In the genomic region with DNA sequence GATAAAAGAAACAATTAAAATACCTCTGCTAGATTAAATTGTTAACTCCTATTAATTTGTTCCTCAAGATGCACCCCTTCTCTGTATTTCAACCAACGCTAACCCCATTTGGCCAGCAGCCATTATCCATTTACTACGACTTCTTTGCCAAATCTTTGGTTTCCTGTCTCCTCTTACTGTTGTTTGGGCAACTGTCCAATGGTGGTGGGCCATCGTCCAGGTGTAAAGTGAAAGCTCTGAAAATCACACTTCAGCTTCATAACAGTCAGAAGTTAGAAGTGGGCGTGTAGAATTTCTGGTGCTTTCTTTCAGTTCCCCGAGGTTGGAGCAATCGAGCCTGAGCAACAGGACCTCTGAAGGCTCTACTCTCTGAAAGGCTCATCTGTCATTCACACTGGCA, we compare ENCODE assay signal across 11 mouse cellular contexts.
DNase-seq lines count a peak whose midpoint lies in the region; ATAC-seq and TF ChIP-seq lines count a peak whose summit lies in the region.
"Had no signal": no experiment of that assay in that cellular context is flagged by ENCODE, and none has a peak within 500 bp of the region (broad histone marks: within the 10 kb centered on the region; RNA-seq: fewer than 3 reads in every experiment).

No protein-coding gene starts in this region.

- no peak overlapping the region for H3K4me2 ChIP-seq in hindbrain, postnatal 0 days (ENCODE audit: low read depth, low read length)
- no peak overlapping the region for H3K4me2 ChIP-seq in lung, postnatal 0 days (replicated peaks; ENCODE audit: low read depth, low read length)

- 42% methylated on average over 6 of the region's 6 CpGs for WGBS in hindbrain, postnatal 0 days
- WGBS in hindbrain, embryonic 10.5 days: 87% methylated on average over 6 of the region's 6 CpGs
- 29% methylated on average over 6 of the region's 6 CpGs for WGBS in lung, postnatal 0 days

- no peak overlapping the region for H3K9ac ChIP-seq in hindbrain, postnatal 0 days (replicated peaks; ENCODE audit: low read length)
- H3K9ac ChIP-seq in lung, postnatal 0 days (replicated peaks; ENCODE audit: low read depth): no peak overlapping the region

- no peak overlapping the region for H3K4me3 ChIP-seq in hindbrain, postnatal 0 days (ENCODE audit: low read length)
- H3K4me3 ChIP-seq in hindbrain, embryonic 10.5 days: no peak overlapping the region
- no peak overlapping the region for H3K4me3 ChIP-seq in lung, postnatal 0 days (ENCODE audit: low read depth, low read length)

- ATAC-seq in hindbrain, postnatal 0 days: no peak
- no peak for ATAC-seq in lung, postnatal 0 days
- ATAC-seq: intestine, embryonic 16.5 days had no signal

- H3K27me3 ChIP-seq in hindbrain, postnatal 0 days (ENCODE audit: insufficient read depth, low read length): no peaks in the 10 kb centered on the region
- no peaks in the 10 kb centered on the region for H3K27me3 ChIP-seq in hindbrain, embryonic 10.5 days (ENCODE audit: insufficient read depth, poor library complexity, severe bottlenecking)
- H3K27me3 ChIP-seq in lung, postnatal 0 days (replicated peaks; ENCODE audit: insufficient read depth, low read length): no peaks in the 10 kb centered on the region

- H3K4me1 ChIP-seq in hindbrain, postnatal 0 days (ENCODE audit: insufficient read depth, low read length): no peaks in the 10 kb centered on the region
- H3K4me1 ChIP-seq in hindbrain, embryonic 10.5 days (replicated peaks): no peaks in the 10 kb centered on the region
- H3K4me1 ChIP-seq in lung, postnatal 0 days (ENCODE audit: insufficient read depth, low read depth, low read length): peaks cover 3% of the 10 kb centered on the region; the same call in 1 of the 2 replicates

- no peak overlapping the region for H3K27ac ChIP-seq in hindbrain, postnatal 0 days
- no peak overlapping the region for H3K27ac ChIP-seq in hindbrain, embryonic 10.5 days
- H3K27ac ChIP-seq in lung, postnatal 0 days (ENCODE audit: low read length): no peak overlapping the region

- peak; percentile 18 to 42 for DNase-seq in cerebellum, postnatal 14 days
- no peak for DNase-seq in cerebellum, adult 11 months
- DNase-seq in hindbrain, postnatal 0 days (ENCODE audit: low spot score): peak; percentile 13
- DNase-seq in hindbrain, embryonic 10.5 days (ENCODE audit: low spot score): no peak
- peak; percentile 9 for DNase-seq in lung, postnatal 0 days (ENCODE audit: low spot score)
- DNase-seq in lung, adult 18-20 months: no peak
- peak; percentile 3 for DNase-seq in lung, postnatal 36 days
- DNase-seq in c-Kit-positive CD71-positive TER-119-positive erythroid progenitor cells, embryonic 14.5 days (ENCODE audit: low spot score): no peak
- DNase-seq: adrenal gland, postnatal 25 days; thymus, postnatal 4 days had no signal

- TF ChIP-seq EP300 in lung, postnatal 0 days (IDR thresholded peaks at IDR 0.05): no peak

- H3K9me3 ChIP-seq in hindbrain, postnatal 0 days (ENCODE audit: low read length): no peaks in the 10 kb centered on the region
- H3K9me3 ChIP-seq in hindbrain, embryonic 10.5 days: no peaks in the 10 kb centered on the region
- no peaks in the 10 kb centered on the region for H3K9me3 ChIP-seq in lung, postnatal 0 days (ENCODE audit: low read length)

- TF ChIP-seq CTCF in hindbrain, postnatal 0 days (IDR thresholded peaks at IDR 0.05; ENCODE audit: low read depth): no peak
- TF ChIP-seq CTCF in lung, postnatal 0 days (IDR thresholded peaks at IDR 0.05): no peak

- H3K36me3 ChIP-seq in hindbrain, postnatal 0 days (ENCODE audit: insufficient read depth, low read length): no peaks in the 10 kb centered on the region
- H3K36me3 ChIP-seq in hindbrain, embryonic 10.5 days: no peaks in the 10 kb centered on the region
- no peaks in the 10 kb centered on the region for H3K36me3 ChIP-seq in lung, postnatal 0 days (ENCODE audit: insufficient read depth, low read length)

Comparison
In these comparisons a context has a peak if more than half of its experiments do, and no peak if none do; other contexts are left out.
1. DNase-seq: peak in cerebellum, postnatal 14 days (2 of 2), hindbrain, postnatal 0 days (single experiment), lung, postnatal 0 days (single experiment) and lung, postnatal 36 days (single experiment); none in cerebellum, adult 11 months (single experiment), hindbrain, embryonic 10.5 days (single experiment), lung, adult 18-20 months (0 of 2) and c-Kit-positive CD71-positive TER-119-positive erythroid progenitor cells, embryonic 14.5 days (single experiment).